Mouse (Mus musculus) CD8-positive naive resting alpha-beta T cell, adult 2 months (primary cell): Measurements from ENCODE around the gene Tom1l2.

Experiments
- DNase-seq, 2 experiments: peaks; one replicate each; pipeline ENCODE4 v3.0.0; 2022; ENCODE audit warnings: low read depth in 2 of 2, low spot score in 2 of 2

Gene Tom1l2

GRCm38 (mm10) chr11:60182741-60183140 lies 170.0 kb downstream of the Tom1l2 start:
- no peak for DNase-seq

DNA sequence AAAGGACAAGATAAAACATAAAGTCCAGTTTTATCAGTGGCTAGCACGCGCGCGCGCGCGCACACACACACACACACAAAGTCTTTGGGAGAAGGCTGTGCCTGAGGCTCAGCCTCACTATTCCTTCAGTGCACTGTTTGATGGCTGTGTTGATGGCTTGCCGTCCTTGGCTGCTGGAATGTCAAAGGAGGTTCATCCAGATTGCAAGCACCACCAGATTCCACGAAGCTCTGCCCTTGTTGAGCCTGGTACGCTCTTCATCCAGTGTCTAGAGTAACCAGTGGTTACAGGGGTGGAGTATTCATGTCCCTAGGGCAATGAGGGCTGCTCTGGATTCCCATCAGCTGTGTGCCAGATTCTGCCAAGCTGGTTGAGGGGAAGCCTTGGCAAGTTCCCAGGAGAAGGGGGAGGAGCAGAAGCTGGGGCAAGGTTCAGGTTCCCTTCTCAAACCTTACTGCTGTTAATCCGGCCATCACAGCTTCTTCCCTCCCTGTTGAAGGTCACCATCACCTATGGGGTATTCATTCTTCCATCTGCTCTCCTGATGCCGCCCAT lies 170.5 kb downstream of the Tom1l2 start:
- no peak for DNase-seq

DNA sequence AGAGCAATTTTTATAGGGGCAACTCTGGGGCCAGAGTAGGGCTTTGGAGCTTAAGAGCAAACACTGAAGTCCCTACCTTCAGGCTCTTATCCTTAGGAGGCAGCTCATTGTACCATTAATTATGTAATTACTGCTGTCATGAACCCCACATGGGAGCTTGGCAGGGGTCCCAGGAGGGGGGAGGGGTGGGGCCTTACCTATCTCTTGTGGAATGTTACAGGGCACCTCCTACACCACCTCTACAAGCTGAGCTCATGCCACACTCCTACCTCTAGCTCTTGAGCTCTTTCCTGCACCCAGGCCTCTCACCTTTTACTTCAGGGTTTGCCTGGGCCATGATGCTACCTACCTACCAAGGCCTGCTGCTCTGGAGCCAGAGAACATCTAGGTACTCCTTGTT lies 174.2 kb downstream of the Tom1l2 start:
- DNase-seq = no peak

DNA sequence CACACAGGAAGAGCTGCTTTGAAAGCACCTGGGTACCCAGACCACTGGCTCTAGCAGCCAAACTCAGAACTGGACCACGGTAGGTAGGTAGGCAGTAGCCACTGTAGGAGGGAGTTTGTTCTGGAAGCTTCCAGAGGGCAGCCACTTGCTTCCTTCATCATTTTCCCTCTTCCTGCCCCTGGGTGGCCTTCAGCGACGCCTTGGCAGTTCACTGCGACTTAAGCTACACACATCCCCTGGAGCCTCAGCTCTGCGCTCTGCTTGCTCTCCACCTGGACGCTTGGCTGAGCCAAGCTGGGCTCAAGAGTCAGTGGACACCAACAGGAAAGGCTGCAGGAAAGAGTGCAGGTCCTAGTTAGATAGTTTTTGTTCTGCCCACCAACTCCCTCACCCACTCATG lies 174.7 kb downstream of the Tom1l2 start:
- DNase-seq = no peak

- DNase-seq = no peak
Measured at GRCm38 (mm10) chr11:60176975-60177657, 175.6 kb downstream of the Tom1l2 start.
